Mouse (Mus musculus) CH12.LX (cell line): ENCODE data around the gene Mef2a. TPM values are rescaled to one million over a fixed set of nuclear protein-coding genes. Genes with fewer than 3 reads are reported as not detected.

Experiments used
- DNase-seq: peaks from one replicate; pipeline ENCODE4 v3.0.0-alpha.2; 2013; ENCODE audit errors: extremely low read depth
- H3K27ac ChIP-seq: 2 replicates; pipeline ENCODE4 v1.5.1; 2012; ENCODE audit warnings: low read depth, mild to moderate bottlenecking, control low read depth, moderate library complexity; ENCODE audit not compliant: insufficient read depth
- H3K27me3 ChIP-seq: replicated peaks from 2 replicates; pipeline ENCODE3; 2012; ENCODE audit warnings: inconsistent platforms
- H3K36me3 ChIP-seq, 2 experiments: replicated peaks in 1 of 2; 2 replicates each; pipeline versions ENCODE3 to v1.6.1; 2012; ENCODE audit warnings: inconsistent platforms in 1 of 2, low read length in 1 of 2, mild to moderate bottlenecking in 1 of 2, mixed read lengths in 1 of 2, moderate library complexity in 1 of 2; ENCODE audit not compliant: control insufficient read depth in 1 of 2, insufficient read depth in 1 of 2
- H3K4me1 ChIP-seq, 2 experiments: 2 replicates each; pipeline ENCODE4 v1.6.1; 2012; ENCODE audit warnings: inconsistent platforms in 1 of 2, moderate library complexity in 1 of 2; ENCODE audit not compliant: insufficient read depth in 2 of 2, control insufficient read depth in 1 of 2
- H3K4me2 ChIP-seq: 2 replicates; pipeline ENCODE4 v1.6.1; 2012; ENCODE audit warnings: low read depth, mild to moderate bottlenecking, control low read depth; ENCODE audit not compliant: poor library complexity, insufficient read depth, severe bottlenecking
- H3K4me3 ChIP-seq, 3 experiments: fragments of 150-350 bp in 1 of 3; sonication (generic) in 1 of 3; replicated peaks in 1 of 3; 2 replicates each; pipeline versions ENCODE3 to v1.5.1; 2011 to 2012; ENCODE audit warnings: low read depth in 2 of 3, low read length in 2 of 3, mild to moderate bottlenecking in 2 of 3, moderate library complexity in 2 of 3, control low read depth in 1 of 3, improper control_type of control experiment in 1 of 3, inconsistent platforms in 1 of 3, mixed read lengths in 1 of 3; ENCODE audit not compliant: poor library complexity in 1 of 3
- H3K79me2 ChIP-seq: replicated peaks from 2 replicates; pipeline ENCODE4 v1.6.1; 2012; ENCODE audit warnings: mild to moderate bottlenecking, moderate library complexity; ENCODE audit not compliant: control insufficient read depth, poor library complexity, insufficient read depth, severe bottlenecking; ENCODE audit errors: extremely low read depth
- H3K9ac ChIP-seq: 2 replicates; pipeline ENCODE4 v1.6.1; 2012; ENCODE audit warnings: low read depth, mild to moderate bottlenecking, control low read depth, moderate library complexity; ENCODE audit not compliant: insufficient read depth
- H3K9me3 ChIP-seq: replicated peaks from 2 replicates; pipeline ENCODE3; 2012; ENCODE audit warnings: low read length, inconsistent platforms, mixed read lengths
- BHLHE40 ChIP-seq: IDR thresholded peaks from 2 replicates; pipeline ENCODE4 v1.6.1; 2011; ENCODE audit warnings: mild to moderate bottlenecking, low read depth, low read length, improper control_type of control experiment
- CHD1 ChIP-seq: IDR thresholded peaks from 2 replicates; pipeline ENCODE4 v1.6.1; 2012; ENCODE audit warnings: low read depth, low read length, improper control_type of control experiment, inconsistent platforms
- CHD2 ChIP-seq: IDR thresholded peaks from 2 replicates; pipeline ENCODE4 v1.6.1; 2011; ENCODE audit warnings: low read length, improper control_type of control experiment
- CTCF ChIP-seq, 2 experiments: IDR thresholded peaks in 1 of 2; conservative IDR thresholded peaks in 1 of 2; 2 replicates each; pipeline ENCODE4 v1.5.1; 2011 to 2012; ENCODE audit warnings: low read depth in 2 of 2, low read length in 2 of 2, improper control_type of control experiment in 1 of 2, inconsistent platforms in 1 of 2, mild to moderate bottlenecking in 1 of 2, moderate library complexity in 1 of 2
- E2F4 ChIP-seq: IDR thresholded peaks from 2 replicates; pipeline ENCODE4 v1.6.1; 2011; ENCODE audit warnings: low read depth, low read length, improper control_type of control experiment; ENCODE audit not compliant: insufficient replicate concordance
- ELF1 ChIP-seq: IDR thresholded peaks from 2 replicates; pipeline ENCODE4 v1.6.1; 2014; ENCODE audit warnings: low read depth, mild to moderate bottlenecking, inconsistent platforms, low read length, improper control_type of control experiment
- EP300 ChIP-seq: IDR thresholded peaks from 2 replicates; pipeline ENCODE4 v1.6.1; 2011; ENCODE audit warnings: low read length, improper control_type of control experiment
- ETS1 ChIP-seq: conservative IDR thresholded peaks from 2 replicates; pipeline ENCODE4 v1.6.1; 2012; ENCODE audit warnings: low read depth, mild to moderate bottlenecking, inconsistent platforms, low read length, improper control_type of control experiment, moderate library complexity
- GABPA ChIP-seq: IDR thresholded peaks from 2 replicates; pipeline ENCODE4 v1.6.1; 2012; ENCODE audit warnings: low read depth, low read length, improper control_type of control experiment, inconsistent platforms; ENCODE audit not compliant: insufficient replicate concordance
- HCFC1 ChIP-seq: IDR thresholded peaks from 2 replicates; pipeline ENCODE4 v1.6.1; 2012; ENCODE audit warnings: low read depth, mild to moderate bottlenecking, inconsistent platforms, low read length, improper control_type of control experiment
- IRF4 ChIP-seq: IDR thresholded peaks from 2 replicates; pipeline ENCODE4 v1.6.1; 2014; ENCODE audit warnings: low read depth, mild to moderate bottlenecking, inconsistent platforms, low read length, improper control_type of control experiment
- JUN ChIP-seq: IDR thresholded peaks from 2 replicates; pipeline ENCODE4 v1.6.1; 2011; ENCODE audit warnings: low read depth, mild to moderate bottlenecking, low read length, improper control_type of control experiment, moderate library complexity; ENCODE audit not compliant: insufficient read depth
- JUND ChIP-seq: conservative IDR thresholded peaks from 2 replicates; pipeline ENCODE4 v1.6.1; 2011; ENCODE audit warnings: low read depth, low read length, improper control_type of control experiment
- KAT2A ChIP-seq: IDR thresholded peaks from 2 replicates; pipeline ENCODE4 v1.6.1; 2012; ENCODE audit warnings: low read length, improper control_type of control experiment, inconsistent platforms; ENCODE audit not compliant: insufficient replicate concordance
- MAFK ChIP-seq: IDR thresholded peaks from 2 replicates; pipeline ENCODE4 v1.6.1; 2011; ENCODE audit warnings: low read length, improper control_type of control experiment; ENCODE audit not compliant: insufficient replicate concordance
- MAX ChIP-seq: IDR thresholded peaks from 2 replicates; pipeline ENCODE4 v1.6.1; 2011; ENCODE audit warnings: low read length, improper control_type of control experiment
- MAZ ChIP-seq: IDR thresholded peaks from 2 replicates; pipeline ENCODE4 v1.6.1; 2012; ENCODE audit warnings: low read depth, mild to moderate bottlenecking, inconsistent platforms, low read length, improper control_type of control experiment, moderate library complexity
- MEF2A ChIP-seq: IDR thresholded peaks from 2 replicates; pipeline ENCODE4 v1.6.1; 2014; ENCODE audit warnings: low read depth, mild to moderate bottlenecking, inconsistent platforms, low read length, improper control_type of control experiment, borderline replicate concordance
- MXI1 ChIP-seq: IDR thresholded peaks from 2 replicates; pipeline ENCODE4 v1.6.1; 2011; ENCODE audit warnings: mild to moderate bottlenecking, low read depth, low read length, improper control_type of control experiment
- MYC ChIP-seq: IDR thresholded peaks from 2 replicates; pipeline ENCODE4 v1.6.1; 2011; ENCODE audit warnings: low read depth, mild to moderate bottlenecking, improper control_type of control experiment, low read length
- NELFE ChIP-seq: IDR thresholded peaks from 2 replicates; pipeline ENCODE4 v1.6.1; 2011; ENCODE audit warnings: low read depth, low read length, improper control_type of control experiment
- NRF1 ChIP-seq: IDR thresholded peaks from 2 replicates; pipeline ENCODE4 v1.6.1; 2014; ENCODE audit warnings: low read depth, mild to moderate bottlenecking, inconsistent platforms, low read length, improper control_type of control experiment, moderate library complexity
- PAX5 ChIP-seq: IDR thresholded peaks from 2 replicates; pipeline ENCODE4 v1.6.1; 2012; ENCODE audit warnings: low read length, inconsistent platforms, mixed read lengths
- POLR2A ChIP-seq: IDR thresholded peaks from 2 replicates; pipeline ENCODE4 v1.6.1; 2011; ENCODE audit warnings: low read depth, mild to moderate bottlenecking, improper control_type of control experiment, low read length
- POLR2AphosphoS2 ChIP-seq: IDR thresholded peaks from 2 replicates; pipeline ENCODE4 v1.6.1; 2011; ENCODE audit warnings: low read depth, low read length, improper control_type of control experiment
- RAD21 ChIP-seq: IDR thresholded peaks from 2 replicates; pipeline ENCODE4 v1.6.1; 2011; ENCODE audit warnings: low read depth, mild to moderate bottlenecking, low read length, improper control_type of control experiment, moderate library complexity
- RCOR1 ChIP-seq: conservative IDR thresholded peaks from 2 replicates; pipeline ENCODE4 v1.6.1; 2012; ENCODE audit warnings: low read depth, mild to moderate bottlenecking, inconsistent platforms, low read length, improper control_type of control experiment
- SIN3A ChIP-seq: IDR thresholded peaks from 2 replicates; pipeline ENCODE4 v1.6.1; 2012; ENCODE audit warnings: low read length, improper control_type of control experiment, inconsistent platforms
- SMC3 ChIP-seq: IDR thresholded peaks from 2 replicates; pipeline ENCODE4 v1.6.1; 2011; ENCODE audit warnings: low read depth, low read length, improper control_type of control experiment
- TBP ChIP-seq: conservative IDR thresholded peaks from 2 replicates; pipeline ENCODE4 v1.6.1; 2011; ENCODE audit warnings: low read depth, low read length, improper control_type of control experiment
- TCF12 ChIP-seq: IDR thresholded peaks from 2 replicates; pipeline ENCODE4 v1.6.1; 2014; ENCODE audit warnings: low read depth, mild to moderate bottlenecking, inconsistent platforms, low read length, improper control_type of control experiment
- UBTF ChIP-seq: IDR thresholded peaks from 2 replicates; pipeline ENCODE4 v1.6.1; 2012; ENCODE audit warnings: low read depth, mild to moderate bottlenecking, inconsistent platforms, low read length, improper control_type of control experiment, moderate library complexity
- USF1 ChIP-seq: IDR thresholded peaks from 2 replicates; pipeline ENCODE4 v1.6.1; 2014; ENCODE audit warnings: low read depth, mild to moderate bottlenecking, inconsistent platforms, low read length, improper control_type of control experiment
- USF2 ChIP-seq: conservative IDR thresholded peaks from 2 replicates; pipeline ENCODE4 v1.6.1; 2011; ENCODE audit warnings: low read depth, low read length, improper control_type of control experiment
- ZC3H11A ChIP-seq: IDR thresholded peaks from 2 replicates; pipeline ENCODE4 v1.6.1; 2012; ENCODE audit warnings: low read depth, mild to moderate bottlenecking, inconsistent platforms, low read length, improper control_type of control experiment
- ZKSCAN1 ChIP-seq: IDR thresholded peaks from 2 replicates; pipeline ENCODE4 v1.6.1; 2012; ENCODE audit warnings: low read depth, inconsistent platforms, low read length, improper control_type of control experiment, borderline replicate concordance
- ZMIZ1 ChIP-seq: IDR thresholded peaks from 2 replicates; pipeline ENCODE4 v1.6.1; 2012; ENCODE audit warnings: low read depth, mild to moderate bottlenecking, inconsistent platforms, low read length, improper control_type of control experiment
- ZNF384 ChIP-seq: IDR thresholded peaks from 2 replicates; pipeline ENCODE4 v1.6.1; 2012; ENCODE audit warnings: low read depth, low read length, improper control_type of control experiment, inconsistent platforms
- dilution Hi-C: fragments of 300-500 bp; cut with MboI; formaldehyde crosslinking; loops from 2 replicates; pipeline ENCODE4 v1.14.3; 2020; ENCODE audit warnings: low sequenced_read_pairs; ENCODE audit not compliant: extremely low pct_unique_long_range_greater_than_20kb, extremely low pct_ligation_motif_present
- in situ Hi-C: fragments of 300-500 bp; cut with MboI; formaldehyde crosslinking; loops from 3 replicates; pipeline ENCODE4 v1.14.3; 2019; ENCODE audit warnings: low sequenced_read_pairs, low pct_ligation_motif_present, low pct_unique_long_range_greater_than_20kb, mixed read lengths
- polyA plus RNA-seq: library from polyadenylated mRNA; unstranded; fragments of >175 nt; gene quantifications from 2 replicates; pipeline ENCODE4 v1.2.1, GENCODE M21; 2012; ENCODE audit warnings: low read depth; ENCODE audit not compliant: insufficient read length
- total RNA-seq, 2 experiments: library from RNA; depleted of rRNA; stranded (reverse); fragments of 300-350 nt in 1 of 2; fragments of >200 nt in 1 of 2; gene quantifications; 2 replicates each; pipeline ENCODE4 v1.2.3; 2012 to 2014

Gene Mef2a
- total and polyA plus RNA-seq, 3 experiments: 40.1 to 100 (median 42.2) TPM

DNA sequence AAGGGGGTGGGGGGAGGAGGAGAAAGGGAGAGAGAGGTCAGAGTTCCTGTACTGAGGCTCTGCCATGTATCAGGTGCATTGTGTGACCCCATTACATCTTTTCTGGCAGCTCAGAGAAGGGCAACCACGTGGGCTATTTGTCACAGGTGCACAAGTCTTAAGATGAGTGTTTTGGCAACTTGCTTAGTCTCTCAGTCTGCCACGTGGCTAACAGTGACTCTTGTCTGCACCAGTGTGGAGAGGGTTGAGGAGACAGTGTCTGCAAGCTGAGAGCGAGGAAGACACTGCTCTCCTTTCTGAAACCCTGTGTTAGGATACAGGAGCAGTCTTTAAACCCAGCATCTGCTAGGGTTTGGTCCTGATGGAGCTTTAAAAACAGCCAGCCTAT, 48.4 kb upstream of the Mef2a start:
- peaks cover 8% of the 10 kb centered on the region for H3K79me2 ChIP-seq
- H3K9me3 ChIP-seq: no peaks in the 10 kb centered on the region
- peak overlapping the region; percentile 86 for H3K27ac ChIP-seq
- H3K4me2 ChIP-seq: no peak overlapping the region
- H3K36me3 ChIP-seq: no peaks in the 10 kb centered on the region
- H3K9ac ChIP-seq: peak overlapping the region; percentile 20; the same call in 1 of the 2 replicates
- no peak overlapping the region for H3K4me3 ChIP-seq
- H3K4me1 ChIP-seq: peaks cover 34 to 80% of the 10 kb centered on the region in 2 experiments
- dilution Hi-C loops: no loop called here
- TF ChIP-seq POLR2AphosphoS2: no peak; the same call in none of the 2 replicates
- TF ChIP-seq ZNF384: no peak
- peak; percentile 15; the same call in 1 of the 2 replicates for TF ChIP-seq SMC3
- no peak for TF ChIP-seq ZKSCAN1
- no peak for TF ChIP-seq ELF1
- no peak; the same call in none of the 2 replicates for TF ChIP-seq RAD21
- TF ChIP-seq CTCF (conservative IDR thresholded peaks at IDR 0.05 in 1 of 2, IDR thresholded peaks at IDR 0.05 in 1 of 2; ENCODE audit: low read depth in 2 of 2, low read length in 2 of 2): no peak
- TF ChIP-seq TCF12: peak; percentile 90
- TF ChIP-seq KAT2A: no peak
- TF ChIP-seq USF1: peak; percentile 76
- no peak for TF ChIP-seq CHD1
- TF ChIP-seq JUN: peak; percentile 38; the same call in 1 of the 2 replicates
- 0 out of 2 replicates have a peak, but pooled peaks have one; percentile 5 for TF ChIP-seq MAFK
- TF ChIP-seq ZC3H11A: no peak
- peak; percentile 28; the same call in 1 of the 2 replicates for TF ChIP-seq JUND
- TF ChIP-seq NELFE: 0 out of 2 replicates have a peak, but pooled peaks have one; percentile 21
- TF ChIP-seq NRF1: no peak
- peak; percentile 81 for TF ChIP-seq SIN3A
- TF ChIP-seq BHLHE40: peak; percentile 75
- TF ChIP-seq HCFC1: no peak
- TF ChIP-seq RCOR1: no peak
- TF ChIP-seq IRF4: no peak; the same call in 1 of the 2 replicates
- peak; percentile 33; the same call in 1 of the 2 replicates for TF ChIP-seq MEF2A
- TF ChIP-seq UBTF: no peak
- peak; percentile 58 for TF ChIP-seq ETS1
- no peak for TF ChIP-seq GABPA
- TF ChIP-seq CHD2: peak; percentile 64; the same call in 1 of the 2 replicates
- TF ChIP-seq MXI1: peak; percentile 98
- TF ChIP-seq USF2: peak; percentile 65
- TF ChIP-seq MYC: peak; percentile 100
- no peak for TF ChIP-seq E2F4
- TF ChIP-seq MAX: peak; percentile 99
- 0 out of 2 replicates have a peak, but pooled peaks have one; percentile 33 for TF ChIP-seq MAZ
- no peak for TF ChIP-seq ZMIZ1
- TF ChIP-seq TBP: no peak; the same call in 1 of the 2 replicates
- no peak for TF ChIP-seq PAX5
- TF ChIP-seq POLR2A: 0 out of 2 replicates have a peak, but pooled peaks have one; percentile 51
- TF ChIP-seq EP300: no peak; the same call in 1 of the 2 replicates
- in situ Hi-C loops: loop anchor here (10.0 kb wide), 1 partner anchor 46 kb away; the partner anchor contains the start of gene Mef2a
- H3K27me3 ChIP-seq: no peaks in the 10 kb centered on the region
- DNase-seq: peak; percentile 67
